Mouse (Mus musculus) heart, embryonic 13.5 days (tissue): ENCODE measurements at regions not wholly inside any gene's neighbourhood (a gene's known extent, or its start where the extent isn't known, plus 50 kb on each side); places are given as distances from the start of the nearest gene placed in this dataset.

ENCODE experiments used
- ATAC-seq: fragments of 200-750 bp; cut with Nextera tagmentation; 2 replicates; pipeline ENCODE4 v1.8.0; 2017; ENCODE audit warnings: moderate TSS enrichment; ENCODE audit not compliant: insufficient number of reproducible peaks, low FRiP score, low TSS enrichment; ENCODE audit errors: extremely low read depth
- H3K27ac ChIP-seq: fragments of 300-500 bp; sonication (generic); replicated peaks from 2 replicates; pipeline ENCODE4 v1.5.1; 2015; ENCODE audit warnings: moderate library complexity, mild to moderate bottlenecking, inconsistent platforms
- H3K27me3 ChIP-seq: fragments of 300-500 bp; sonication (generic); replicated peaks from 2 replicates; pipeline ENCODE4 v1.6.1; 2015; ENCODE audit warnings: mild to moderate bottlenecking, inconsistent platforms
- H3K36me3 ChIP-seq: fragments of 300-500 bp; sonication (generic); 2 replicates; pipeline ENCODE4 v1.6.1; 2015; ENCODE audit warnings: mild to moderate bottlenecking, inconsistent platforms
- H3K4me1 ChIP-seq: fragments of 300-500 bp; sonication (generic); 2 replicates; pipeline ENCODE4 v1.6.1; 2015; ENCODE audit warnings: inconsistent platforms
- H3K4me2 ChIP-seq: fragments of 300-500 bp; sonication (generic); 2 replicates; pipeline ENCODE4 v1.6.1; 2015; ENCODE audit warnings: inconsistent platforms, mild to moderate bottlenecking, moderate library complexity
- H3K4me3 ChIP-seq: fragments of 300-500 bp; sonication (generic); 2 replicates; pipeline ENCODE4 v1.5.1; 2015; ENCODE audit warnings: moderate library complexity, mild to moderate bottlenecking, inconsistent platforms
- H3K9ac ChIP-seq: fragments of 300-500 bp; sonication (generic); 2 replicates; pipeline ENCODE4 v1.6.1; 2015; ENCODE audit warnings: inconsistent platforms, mild to moderate bottlenecking, moderate library complexity
- H3K9me3 ChIP-seq: fragments of 300-500 bp; sonication (generic); 2 replicates; pipeline ENCODE4 v1.6.1; 2016; ENCODE audit warnings: inconsistent platforms
- WGBS: fragments of 180-500 bp; shearing (Covaris S2); methylation state at CpG from one replicate; pipeline ENCODE4 v1.1.7; 2015; ENCODE audit warnings: mixed read lengths; 5-methylcytosine and 5-hydroxymethylcytosine counted together

DNA sequence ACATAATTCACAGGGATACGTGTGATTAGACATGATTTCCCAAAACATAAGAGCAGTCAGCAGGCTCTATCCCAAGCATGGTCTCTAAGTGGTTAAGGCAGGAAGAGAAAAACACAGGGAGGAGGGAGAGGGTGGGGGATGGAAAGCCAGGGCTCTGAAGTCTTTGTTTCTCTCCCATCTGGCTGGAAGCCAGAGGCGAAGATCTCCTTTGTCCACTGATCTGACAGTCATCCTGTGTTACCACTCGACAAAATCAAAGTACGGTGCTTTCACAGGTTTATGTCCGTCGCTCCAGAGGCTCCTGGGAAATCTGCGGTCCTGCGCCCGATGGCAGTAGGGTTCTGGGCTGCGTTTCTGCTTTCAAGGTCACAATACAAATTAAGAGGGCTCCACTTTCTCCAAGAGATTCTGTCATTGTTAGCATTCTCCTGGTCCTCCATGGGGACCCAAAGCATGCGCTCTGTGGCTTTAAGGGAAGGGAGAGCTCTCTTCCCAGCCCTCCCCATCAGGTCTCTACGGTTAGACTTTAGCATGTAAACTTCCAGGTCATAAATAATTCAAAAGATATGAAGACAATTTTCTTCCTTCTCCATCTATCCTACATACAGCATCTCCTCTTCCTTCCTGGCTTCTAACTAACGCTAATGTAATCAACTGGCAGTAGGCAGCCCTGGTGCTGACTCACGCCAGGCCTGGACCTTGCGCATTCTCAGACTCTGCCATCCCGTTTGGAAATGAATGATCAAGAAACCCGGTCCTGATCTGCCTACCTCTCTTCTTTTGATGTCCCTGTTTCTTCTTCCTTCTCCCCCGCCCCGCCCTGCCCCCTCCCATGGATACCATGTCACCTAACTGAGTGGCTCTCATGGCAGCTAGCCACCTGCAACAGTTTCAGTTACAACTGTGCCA, 102.0 kb upstream of the Klf7 start:
- Histone ChIP-seq H3K4me1 (peaks cover 33% of the 10 kb centered on the region), H3K4me3 (no peak overlapping the region), H3K27ac (no peak overlapping the region), H3K36me3 (no peaks in the 10 kb centered on the region), H3K9me3 (no peaks in the 10 kb centered on the region), H3K4me2 (0 out of 2 replicates have a peak overlapping the region, but pooled peaks have one; percentile 27), H3K27me3 (no peaks in the 10 kb centered on the region), H3K9ac (no peak overlapping the region)
- ATAC-seq = no peak
- 68% methylated on average over 19 of the region's 19 CpGs for WGBS

DNA sequence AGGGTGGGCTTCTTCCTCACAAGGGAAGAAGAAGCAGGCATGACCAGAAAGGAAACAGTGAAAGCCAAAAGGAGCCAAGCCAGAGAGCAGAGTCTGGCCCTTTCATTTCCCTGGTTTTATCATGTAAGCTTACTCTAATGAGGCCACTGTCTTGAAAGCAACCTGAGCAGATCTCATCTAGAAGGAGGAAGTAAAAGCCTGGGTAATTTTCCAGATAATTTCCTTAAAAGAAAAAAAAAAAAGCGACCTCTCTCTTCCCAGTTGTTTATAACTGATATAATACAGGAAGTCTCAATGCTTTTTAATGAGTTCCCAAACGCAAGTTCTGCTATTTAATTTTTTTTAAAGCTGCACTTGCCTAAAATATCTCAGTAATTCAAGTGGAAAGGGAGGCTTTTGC, 100.4 kb upstream of the Klf7 start:
- H3K4me2 ChIP-seq = no peak overlapping the region
- H3K27ac ChIP-seq = no peak overlapping the region
- no peak overlapping the region for H3K9ac ChIP-seq
- H3K27me3 ChIP-seq = no peaks in the 10 kb centered on the region
- H3K4me1 ChIP-seq = peaks cover 33% of the 10 kb centered on the region
- H3K9me3 ChIP-seq = no peaks in the 10 kb centered on the region
- no peak for ATAC-seq
- 55% methylated on average over 2 of the region's 2 CpGs for WGBS
- H3K36me3 ChIP-seq = no peaks in the 10 kb centered on the region
- no peak overlapping the region for H3K4me3 ChIP-seq

DNA sequence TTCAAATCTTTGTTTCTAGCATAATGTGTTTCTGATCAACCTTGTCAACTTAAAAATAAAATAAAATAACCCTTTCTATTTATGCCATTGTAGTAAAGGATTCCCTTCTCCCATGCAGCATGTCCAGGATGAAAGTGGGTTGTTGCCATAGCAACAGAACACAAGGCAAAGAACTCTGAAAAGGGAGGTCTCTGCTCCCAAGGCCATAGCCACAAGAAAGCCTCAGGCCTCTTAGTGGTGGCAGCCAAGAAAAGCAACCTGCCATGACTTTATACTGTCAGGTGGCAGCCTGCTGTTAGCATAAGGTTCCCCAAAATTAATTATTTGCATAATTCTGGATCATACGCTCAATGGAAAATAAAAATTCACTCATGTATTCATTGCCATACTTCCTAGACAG, 98.4 kb upstream of the Klf7 start:
- H3K36me3 ChIP-seq = no peaks in the 10 kb centered on the region
- 88% methylated on average over 1 of the region's 1 CpGs for WGBS
- no peaks in the 10 kb centered on the region for H3K27me3 ChIP-seq
- peaks cover 19% of the 10 kb centered on the region for H3K4me1 ChIP-seq
- no peak for ATAC-seq
- H3K9ac ChIP-seq = no peak overlapping the region
- no peaks in the 10 kb centered on the region for H3K9me3 ChIP-seq
- no peak overlapping the region for H3K4me3 ChIP-seq
- no peak overlapping the region for H3K27ac ChIP-seq
- no peak overlapping the region for H3K4me2 ChIP-seq

DNA sequence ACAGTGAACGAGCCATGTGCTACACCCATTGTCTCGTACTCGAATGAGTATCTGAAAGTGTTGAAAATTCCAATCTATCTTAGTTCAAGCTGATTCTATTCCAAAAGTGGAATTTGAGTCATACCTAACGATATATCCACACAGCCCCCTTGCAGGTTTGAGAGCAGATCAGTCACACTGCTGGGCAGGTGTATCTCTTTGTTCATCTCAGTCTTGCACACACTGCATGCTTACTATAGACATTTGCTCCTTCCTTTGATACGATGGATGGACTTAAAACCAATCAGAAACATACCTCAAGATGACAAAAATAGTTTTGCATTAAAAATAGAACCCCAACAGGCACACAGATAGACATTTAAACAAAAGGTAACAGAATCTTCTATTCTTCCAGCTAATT, 98.0 kb upstream of the Klf7 start:
- no peaks in the 10 kb centered on the region for H3K36me3 ChIP-seq
- WGBS = 75% methylated on average over 5 of the region's 5 CpGs
- H3K27me3 ChIP-seq = no peaks in the 10 kb centered on the region
- H3K4me2 ChIP-seq = no peak overlapping the region
- no peak overlapping the region for H3K9ac ChIP-seq
- H3K27ac ChIP-seq = no peak overlapping the region
- H3K4me1 ChIP-seq = peaks cover 18% of the 10 kb centered on the region
- ATAC-seq = no peak
- no peaks in the 10 kb centered on the region for H3K9me3 ChIP-seq
- no peak overlapping the region for H3K4me3 ChIP-seq

DNA sequence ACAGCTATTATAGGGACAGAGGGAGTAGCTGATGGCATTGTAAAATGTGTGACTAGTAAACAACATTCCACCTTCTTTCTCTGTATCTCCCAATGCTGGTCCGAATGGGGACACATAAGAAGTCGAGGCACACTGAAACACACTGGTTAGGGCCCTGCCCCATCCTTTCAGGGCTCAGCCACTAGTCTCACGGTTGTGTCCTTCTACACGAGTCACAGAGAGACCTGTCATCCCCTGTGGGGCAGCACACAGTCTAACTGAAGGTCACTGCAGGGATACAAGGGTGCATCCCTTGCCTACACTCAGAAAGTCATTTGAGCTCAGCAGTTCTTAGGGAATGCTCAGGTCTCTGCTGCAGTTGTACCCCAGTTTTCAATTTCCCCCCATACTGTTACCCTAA, 93.6 kb upstream of the Klf7 start:
- Histone ChIP-seq H3K27ac (no peak overlapping the region), H3K36me3 (no peaks in the 10 kb centered on the region), H3K4me3 (no peak overlapping the region), H3K9ac (no peak overlapping the region), H3K4me2 (no peak overlapping the region), H3K9me3 (no peaks in the 10 kb centered on the region), H3K4me1 (0 out of 2 replicates have a peak, but pooled peaks cover 6% of the 10 kb centered on the region), H3K27me3 (no peaks in the 10 kb centered on the region)
- 52% methylated on average over 4 of the region's 4 CpGs for WGBS
- ATAC-seq = no peak

DNA sequence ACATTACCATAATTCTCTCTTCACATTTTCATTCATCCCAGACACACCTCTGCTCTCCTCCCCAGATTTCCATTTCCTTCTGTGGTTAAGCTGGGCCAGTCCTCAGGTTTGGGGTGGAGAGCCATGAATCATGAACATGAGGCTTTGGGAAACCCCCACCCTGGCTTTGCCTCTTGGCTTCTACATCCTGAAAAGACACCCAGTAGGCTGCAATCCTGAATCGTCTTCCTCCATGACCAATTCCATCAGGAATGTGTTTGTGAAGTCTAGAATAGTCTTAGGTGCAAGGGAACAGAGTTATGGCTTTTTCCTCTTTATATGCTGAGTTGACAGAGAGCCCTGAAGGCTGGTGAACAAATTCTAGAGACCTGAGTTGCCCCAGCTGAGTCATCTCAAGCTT, 87.0 kb upstream of the Klf7 start:
- no peaks in the 10 kb centered on the region for H3K27me3 ChIP-seq
- H3K27ac ChIP-seq = no peak overlapping the region
- no peak for ATAC-seq
- H3K9me3 ChIP-seq = peaks cover 16% of the 10 kb centered on the region; the same call in 1 of the 2 replicates
- 55% methylated on average over 1 of the region's 1 CpGs for WGBS
- H3K4me1 ChIP-seq = 0 out of 2 replicates have a peak, but pooled peaks cover 2% of the 10 kb centered on the region
- H3K4me2 ChIP-seq = no peak overlapping the region
- H3K9ac ChIP-seq = no peak overlapping the region
- H3K36me3 ChIP-seq = 0 out of 2 replicates have a peak, but pooled peaks cover 3% of the 10 kb centered on the region
- H3K4me3 ChIP-seq = no peak overlapping the region

DNA sequence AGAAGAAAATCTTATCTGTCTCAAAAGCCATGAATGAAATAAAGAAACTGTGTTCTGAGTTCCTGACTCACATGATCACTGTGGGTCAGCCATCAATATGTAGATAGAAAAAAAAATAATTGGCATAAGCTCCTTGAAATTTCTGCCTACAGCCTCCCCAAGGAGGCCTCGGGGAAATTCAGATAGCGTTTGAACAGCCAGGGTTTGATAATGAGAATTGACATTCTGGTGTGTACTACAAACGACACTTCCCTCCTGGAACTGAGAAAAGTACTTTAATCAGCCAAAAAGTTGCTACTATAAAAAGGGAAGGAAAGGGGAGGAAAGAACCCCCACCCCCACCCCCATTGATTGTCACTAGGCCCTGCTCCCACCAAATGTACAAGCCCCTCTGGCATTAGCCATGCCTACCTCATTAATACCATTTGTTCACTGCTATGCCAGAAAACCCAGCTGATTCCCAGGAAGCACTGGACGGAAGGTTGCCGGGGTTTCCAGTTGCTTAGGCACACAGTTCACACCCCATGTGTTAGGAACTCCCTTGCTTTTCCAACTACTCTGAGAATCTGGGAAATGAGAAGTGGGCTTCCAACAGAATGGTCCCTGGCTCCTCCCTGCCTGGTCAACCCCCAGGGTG, 78.4 kb upstream of the Klf7 start:
- 0 out of 2 replicates have a peak, but pooled peaks cover 3% of the 10 kb centered on the region for H3K36me3 ChIP-seq
- no peak overlapping the region for H3K4me2 ChIP-seq
- peaks cover 12% of the 10 kb centered on the region; the same call in 1 of the 2 replicates for H3K9me3 ChIP-seq
- WGBS = 35% methylated on average over 5 of the region's 5 CpGs
- H3K4me1 ChIP-seq = peaks cover 29% of the 10 kb centered on the region
- no peak overlapping the region for H3K27ac ChIP-seq
- no peaks in the 10 kb centered on the region for H3K27me3 ChIP-seq
- H3K9ac ChIP-seq = no peak overlapping the region
- ATAC-seq = no peak
- no peak overlapping the region for H3K4me3 ChIP-seq

DNA sequence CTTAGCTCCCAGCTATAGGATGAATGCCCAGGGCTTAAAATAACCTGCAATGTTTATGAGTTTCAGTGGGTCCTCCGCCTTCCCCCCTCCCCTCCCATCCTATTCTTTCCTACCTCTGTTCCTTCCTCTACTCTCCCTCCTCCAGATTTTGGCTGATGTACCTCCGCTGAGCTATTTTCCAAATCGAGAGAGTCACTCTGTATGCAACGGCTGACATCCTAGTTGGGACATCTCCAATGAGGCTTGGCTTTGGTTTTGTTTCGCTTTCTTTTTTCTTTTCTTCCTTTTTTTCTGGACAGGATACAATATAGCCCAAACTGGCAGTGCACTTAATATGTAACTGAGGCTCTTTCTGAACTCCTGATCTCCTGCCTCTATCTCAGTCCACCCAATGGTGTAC, 76.7 kb upstream of the Klf7 start:
- ATAC-seq = no peak
- Histone ChIP-seq H3K4me2 (no peak overlapping the region), H3K9me3 (no peaks in the 10 kb centered on the region), H3K27ac (no peak overlapping the region), H3K36me3 (no peaks in the 10 kb centered on the region), H3K4me3 (no peak overlapping the region), H3K27me3 (no peaks in the 10 kb centered on the region), H3K4me1 (peaks cover 38% of the 10 kb centered on the region), H3K9ac (no peak overlapping the region)
- 80% methylated on average over 5 of the region's 5 CpGs for WGBS

DNA sequence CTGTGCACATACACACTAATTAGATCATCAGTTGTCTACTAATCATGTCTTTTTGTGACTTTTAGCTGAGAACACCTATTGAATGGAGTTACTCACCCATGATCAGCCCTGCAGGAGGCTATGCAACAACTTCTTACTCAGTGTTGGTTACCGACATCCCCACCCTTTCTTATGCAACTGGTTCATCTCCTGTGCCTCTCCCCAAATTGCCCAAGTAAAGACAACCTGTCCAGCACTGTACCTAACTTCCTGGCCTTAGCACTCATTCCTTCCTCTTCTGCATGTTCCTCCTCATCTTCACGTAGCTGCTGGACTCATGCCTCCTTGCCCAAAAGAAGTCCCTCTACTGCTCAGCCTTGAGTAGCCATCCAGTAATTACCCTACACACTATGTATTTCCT, 76.2 kb upstream of the Klf7 start:
- no peak for ATAC-seq
- no peak overlapping the region for H3K9ac ChIP-seq
- no peak overlapping the region for H3K27ac ChIP-seq
- H3K4me1 ChIP-seq = peaks cover 36% of the 10 kb centered on the region
- H3K4me3 ChIP-seq = no peak overlapping the region
- 86% methylated on average over 2 of the region's 2 CpGs for WGBS
- H3K4me2 ChIP-seq = no peak overlapping the region
- no peaks in the 10 kb centered on the region for H3K27me3 ChIP-seq
- H3K9me3 ChIP-seq = no peaks in the 10 kb centered on the region
- H3K36me3 ChIP-seq = no peaks in the 10 kb centered on the region

DNA sequence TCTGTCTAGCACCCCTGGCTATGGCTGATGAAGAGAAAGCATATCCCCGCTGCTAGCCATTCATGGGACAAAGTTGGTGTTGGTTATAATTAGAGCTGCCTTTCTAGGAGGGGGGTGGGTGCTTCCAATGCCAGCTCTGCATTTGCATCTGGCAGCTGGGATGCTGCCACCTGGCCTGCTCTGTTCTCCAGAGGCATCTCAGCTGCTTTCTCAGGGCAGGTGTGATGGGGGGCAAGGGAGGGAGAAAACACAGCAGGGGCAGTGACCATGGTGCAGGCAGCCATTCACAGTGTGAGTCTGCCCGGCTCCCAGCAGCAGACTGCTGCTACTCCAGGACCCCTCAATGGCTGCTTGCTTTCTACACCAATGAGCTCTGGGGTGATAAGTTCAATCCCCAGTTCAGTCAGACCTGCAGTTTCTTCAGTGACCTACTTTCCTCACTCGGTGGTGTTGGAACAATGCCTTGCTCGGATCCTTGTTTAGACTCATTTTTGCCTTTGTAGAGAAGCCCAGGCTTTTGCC, 73.9 kb upstream of the Klf7 start:
- Histone ChIP-seq H3K9me3 (no peaks in the 10 kb centered on the region), H3K4me1 (peaks cover 26% of the 10 kb centered on the region), H3K27ac (peak overlapping the region; percentile 77), H3K27me3 (no peaks in the 10 kb centered on the region), H3K4me3 (no peak overlapping the region), H3K9ac (no peak overlapping the region), H3K4me2 (peak overlapping the region; percentile 50), H3K36me3 (no peaks in the 10 kb centered on the region)
- no peak for ATAC-seq
- 16% methylated on average over 4 of the region's 4 CpGs for WGBS

DNA sequence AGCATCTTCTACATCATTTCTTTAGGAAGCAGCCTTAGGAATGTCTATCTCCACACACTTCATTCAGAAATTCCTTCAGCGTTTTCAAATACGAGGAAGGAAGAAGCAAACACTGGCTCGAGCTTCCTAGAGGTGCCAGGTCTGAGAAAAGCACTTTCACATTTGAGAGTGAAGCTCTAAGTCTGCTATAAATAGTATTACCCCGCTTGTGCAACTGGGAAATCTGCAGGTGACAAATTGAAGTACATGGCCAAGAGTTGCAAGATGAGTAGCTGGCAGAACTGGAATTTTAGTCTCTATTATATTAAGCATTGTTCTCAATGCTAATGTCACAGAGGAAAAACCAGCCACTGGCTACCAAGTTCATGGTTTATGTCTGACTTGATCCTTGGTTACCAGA, 73.2 kb upstream of the Klf7 start:
- Histone ChIP-seq H3K27ac (peak overlapping the region; percentile 77), H3K4me2 (peak overlapping the region; percentile 50), H3K36me3 (no peaks in the 10 kb centered on the region), H3K9me3 (no peaks in the 10 kb centered on the region), H3K27me3 (no peaks in the 10 kb centered on the region), H3K9ac (no peak overlapping the region), H3K4me3 (no peak overlapping the region), H3K4me1 (peaks cover 26% of the 10 kb centered on the region)
- no peak for ATAC-seq
- 23% methylated on average over 4 of the region's 4 CpGs for WGBS
